Mouse (Mus musculus) forebrain, embryonic 10.5 days (tissue): ENCODE data around the gene Ugt1a8. TPM values are rescaled to one million over a fixed set of nuclear protein-coding genes. Genes with fewer than 3 reads are reported as not detected.
"Not testable (repeated sequence)": the region's sequence is repeated elsewhere in the genome, so short reads cannot be mapped to it uniquely, and the experiment has no call there.

Experiments
- DNase-seq: peaks from one replicate; pipeline ENCODE4 v3.0.0-alpha.2; 2017; ENCODE audit warnings: low spot score; ENCODE audit errors: extremely low spot score
- H3K27ac ChIP-seq: fragments of 300-500 bp; sonication (generic); 2 replicates; pipeline ENCODE4 v1.5.1; 2016; ENCODE audit warnings: mild to moderate bottlenecking
- H3K27me3 ChIP-seq: fragments of 300-500 bp; sonication (generic); 2 replicates; pipeline ENCODE4 v1.6.1; 2016; ENCODE audit warnings: mild to moderate bottlenecking; ENCODE audit not compliant: poor library complexity, severe bottlenecking
- H3K36me3 ChIP-seq: fragments of 300-500 bp; sonication (generic); replicated peaks from 2 replicates; pipeline ENCODE4 v1.6.1; 2016; ENCODE audit warnings: mild to moderate bottlenecking, moderate library complexity
- H3K4me1 ChIP-seq: fragments of 300-500 bp; sonication (generic); 2 replicates; pipeline ENCODE4 v1.6.1; 2016
- H3K4me3 ChIP-seq: fragments of 300-500 bp; sonication (generic); 2 replicates; pipeline ENCODE4 v1.5.1; 2016; ENCODE audit warnings: mild to moderate bottlenecking, moderate library complexity
- H3K9me3 ChIP-seq: fragments of 300-500 bp; sonication (generic); 2 replicates; pipeline ENCODE4 v1.6.1; 2016; ENCODE audit warnings: mild to moderate bottlenecking, moderate library complexity
- WGBS: fragments of 180-500 bp; shearing (Covaris S2); methylation state at CpG from one replicate; pipeline ENCODE4 v1.1.7; 2016; 5-methylcytosine and 5-hydroxymethylcytosine counted together
- polyA plus RNA-seq: library from polyadenylated mRNA; unstranded; fragments of >200 nt; fragmentation: Nextera tagmentation; extraction: Ambion mirVana; gene quantifications from 2 replicates; pipeline ENCODE4 v1.2.1, GENCODE M21; 2016

Ugt1a8 gene
- not detected in 2 replicates for polyA plus RNA-seq

- H3K36me3 ChIP-seq, result no peaks in the 10 kb centered on the region
- H3K9me3 ChIP-seq, result no peaks in the 10 kb centered on the region
- no peak within 1 kb of the TSS for H3K27ac ChIP-seq
- WGBS, result 80% methylated on average over 3 of the region's 3 CpGs
- H3K27me3 ChIP-seq, result no peaks in the 10 kb centered on the region
- H3K4me3 ChIP-seq, result no peak within 1 kb of the TSS
- no peak for DNase-seq
- no peaks in the 10 kb centered on the region for H3K4me1 ChIP-seq
Observed at GRCm38 (mm10) chr1:88087513-88087912, at the start of gene Ugt1a8. Gene Ugt1a8, plus strand, starts transcription at chr1:88087813.

- 65% methylated on average over 1 of the region's 2 CpGs for WGBS
- H3K36me3 ChIP-seq, H3K27ac ChIP-seq, H3K9me3 ChIP-seq, DNase-seq, H3K4me1 ChIP-seq, H3K4me3 ChIP-seq, H3K27me3 ChIP-seq: not testable (repeated sequence)
Observed at GRCm38 (mm10) chr1:88043044-88043443, 44.6 kb upstream of the Ugt1a8 start.

GRCm38 (mm10) chr1:88044832-88045437 lies 42.7 kb upstream of the Ugt1a8 start:
- H3K27me3 ChIP-seq, H3K4me3 ChIP-seq: not testable (repeated sequence)
- WGBS, result 84% methylated on average over 4 of the region's 5 CpGs

GRCm38 (mm10) chr1:88047408-88047807 lies 40.2 kb upstream of the Ugt1a8 start:
- not testable (repeated sequence) for H3K27ac ChIP-seq, H3K9me3 ChIP-seq, H3K4me1 ChIP-seq, DNase-seq, H3K4me3 ChIP-seq, H3K27me3 ChIP-seq, H3K36me3 ChIP-seq
- 87% methylated on average over 2 of the region's 2 CpGs for WGBS

More at GRCm38 (mm10) chr1:88044832-88045437, 42.7 kb upstream of the Ugt1a8 start:
- not testable (repeated sequence) for H3K9me3 ChIP-seq, DNase-seq, H3K36me3 ChIP-seq, H3K27ac ChIP-seq, H3K4me1 ChIP-seq

GRCm38 (mm10) chr1:88055088-88055487 lies 32.5 kb upstream of the Ugt1a8 start, which contains the start of gene Ugt1a10:
Gene Ugt1a10, plus strand, starts transcription at chr1:88055388.
- Histone ChIP-seq H3K4me3 (no peak within 1 kb of the TSS), H3K27ac (no peak within 1 kb of the TSS), H3K27me3 (no peaks in the 10 kb centered on the region), H3K9me3 (no peaks in the 10 kb centered on the region), H3K36me3 (no peaks in the 10 kb centered on the region), H3K4me1 (no peaks in the 10 kb centered on the region)
- 94% methylated on average over 1 of the region's 1 CpGs for WGBS
- no peak for DNase-seq

GRCm38 (mm10) chr1:88066472-88067102 lies 21.0 kb upstream of the Ugt1a8 start:
- not testable (repeated sequence) for H3K36me3 ChIP-seq, H3K4me3 ChIP-seq, H3K4me1 ChIP-seq, H3K27ac ChIP-seq, DNase-seq, H3K9me3 ChIP-seq, H3K27me3 ChIP-seq
- 28% methylated on average over 2 of the region's 2 CpGs for WGBS

GRCm38 (mm10) chr1:88070495-88070894 lies 17.1 kb upstream of the Ugt1a8 start, which contains the start of gene Ugt1a9:
Gene Ugt1a9, plus strand, starts transcription at chr1:88070800.
- no peaks in the 10 kb centered on the region for H3K36me3 ChIP-seq
- H3K9me3 ChIP-seq, result no peaks in the 10 kb centered on the region
- H3K27me3 ChIP-seq, result no peaks in the 10 kb centered on the region
- H3K27ac ChIP-seq, result no peak within 1 kb of the TSS
- DNase-seq, result no peak
- no peak within 1 kb of the TSS for H3K4me3 ChIP-seq
- WGBS, result 86% methylated on average over 2 of the region's 2 CpGs
- H3K4me1 ChIP-seq, result peaks cover 5% of the 10 kb centered on the region; the same call in 1 of the 2 replicates

GRCm38 (mm10) chr1:88070902-88071301 lies 16.7 kb upstream of the Ugt1a8 start:
- Histone ChIP-seq H3K27ac (no peak overlapping the region), H3K27me3 (no peaks in the 10 kb centered on the region), H3K4me1 (peaks cover 5% of the 10 kb centered on the region; the same call in 1 of the 2 replicates), H3K36me3 (no peaks in the 10 kb centered on the region), H3K4me3 (no peak overlapping the region), H3K9me3 (no peaks in the 10 kb centered on the region)
- no peak for DNase-seq
- 89% methylated on average over 4 of the region's 4 CpGs for WGBS

- Histone ChIP-seq H3K9me3 (no peaks in the 10 kb centered on the region), H3K27me3 (no peaks in the 10 kb centered on the region), H3K4me3 (no peak overlapping the region), H3K36me3 (no peaks in the 10 kb centered on the region), H3K4me1 (peaks cover 3% of the 10 kb centered on the region; the same call in 1 of the 2 replicates), H3K27ac (no peak overlapping the region)
- 92% methylated on average over 2 of the region's 2 CpGs for WGBS
- no peak for DNase-seq
Observed at GRCm38 (mm10) chr1:88074471-88074870, 13.1 kb upstream of the Ugt1a8 start.

- Histone ChIP-seq H3K4me3 (no peak overlapping the region), H3K27me3 (no peaks in the 10 kb centered on the region), H3K27ac (no peak overlapping the region), H3K4me1 (no peaks in the 10 kb centered on the region), H3K36me3 (no peaks in the 10 kb centered on the region), H3K9me3 (no peaks in the 10 kb centered on the region)
- WGBS, result 94% methylated on average over 1 of the region's 1 CpGs
- no peak for DNase-seq
Observed at GRCm38 (mm10) chr1:88077128-88077527, 10.5 kb upstream of the Ugt1a8 start.

GRCm38 (mm10) chr1:88081670-88082069 lies 5.9 kb upstream of the Ugt1a8 start:
- Histone ChIP-seq H3K9me3 (no peaks in the 10 kb centered on the region), H3K36me3 (no peaks in the 10 kb centered on the region), H3K27me3 (no peaks in the 10 kb centered on the region), H3K27ac (no peak overlapping the region), H3K4me3 (no peak overlapping the region), H3K4me1 (no peaks in the 10 kb centered on the region)
- DNase-seq, result no peak
- WGBS, result 85% methylated on average over 1 of the region's 1 CpGs

GRCm38 (mm10) chr1:88086125-88086524 lies 1.5 kb upstream of the Ugt1a8 start:
- Histone ChIP-seq H3K9me3 (no peaks in the 10 kb centered on the region), H3K4me1 (no peaks in the 10 kb centered on the region), H3K27ac (no peak overlapping the region), H3K4me3 (no peak overlapping the region), H3K27me3 (no peaks in the 10 kb centered on the region), H3K36me3 (no peaks in the 10 kb centered on the region)
- DNase-seq, result no peak
- WGBS, result 77% methylated on average over 1 of the region's 1 CpGs

GRCm38 (mm10) chr1:88092341-88092740 lies 4.7 kb downstream of the Ugt1a8 start:
- Histone ChIP-seq H3K9me3 (no peaks in the 10 kb centered on the region), H3K4me1 (peaks cover 3% of the 10 kb centered on the region; the same call in 1 of the 2 replicates), H3K36me3 (no peaks in the 10 kb centered on the region), H3K27ac (no peak overlapping the region), H3K4me3 (no peak overlapping the region), H3K27me3 (no peaks in the 10 kb centered on the region)
- no peak for DNase-seq
